Mouse (Mus musculus) ES-E14 (cell line): ENCODE data around the gene Htr1f. TPM values are rescaled to one million over a fixed set of nuclear protein-coding genes. Genes with fewer than 3 reads are reported as not detected.

ENCODE experiments used
- DNase-seq: peaks from one replicate; pipeline ENCODE4 v3.0.0-alpha.2; 2013; ENCODE audit warnings: low read depth, low spot score
- H3K27ac ChIP-seq: 2 replicates; pipeline ENCODE4 v1.5.1; 2012; ENCODE audit warnings: low read depth, mild to moderate bottlenecking, low read length, moderate library complexity, mixed read lengths; ENCODE audit not compliant: poor library complexity, insufficient read depth, severe bottlenecking
- H3K36me3 ChIP-seq: 2 replicates; pipeline ENCODE4 v1.6.1; 2012; ENCODE audit warnings: mild to moderate bottlenecking, low read length, moderate library complexity, mixed read lengths; ENCODE audit not compliant: control insufficient read depth, poor library complexity, insufficient read depth, severe bottlenecking
- H3K4me1 ChIP-seq, 2 experiments: fragments of 150-350 bp in 1 of 2; sonication (generic) in 1 of 2; 2 replicates each; pipeline ENCODE4 v1.6.1; 2012; ENCODE audit warnings: low read length in 2 of 2, mild to moderate bottlenecking in 1 of 2, mixed read lengths in 1 of 2; ENCODE audit not compliant: control insufficient read depth in 2 of 2, insufficient read depth in 2 of 2, poor library complexity in 1 of 2
- H3K4me3 ChIP-seq, 2 experiments: fragments of 150-350 bp in 1 of 2; sonication (generic) in 1 of 2; 2 replicates each; pipeline ENCODE4 v1.5.1; 2012; ENCODE audit warnings: low read length in 2 of 2, low read depth in 1 of 2, mild to moderate bottlenecking in 1 of 2, mixed read lengths in 1 of 2; ENCODE audit not compliant: insufficient read depth in 1 of 2, poor library complexity in 1 of 2, severe bottlenecking in 1 of 2
- H3K9ac ChIP-seq: 2 replicates; pipeline ENCODE4 v1.6.1; 2012; ENCODE audit warnings: low read depth, mild to moderate bottlenecking, low read length, mixed read lengths; ENCODE audit not compliant: poor library complexity, insufficient read depth, severe bottlenecking
- H3K9me3 ChIP-seq: fragments of 150-350 bp; sonication (generic); 2 replicates; pipeline ENCODE4 v1.6.1; 2012; ENCODE audit warnings: low read depth, mild to moderate bottlenecking, low read length; ENCODE audit not compliant: control insufficient read depth, insufficient read depth
- CHD2 ChIP-seq: IDR thresholded peaks from 2 replicates; pipeline ENCODE4 v1.6.1; 2014; ENCODE audit warnings: mild to moderate bottlenecking, low read depth, low read length, inconsistent platforms
- HCFC1 ChIP-seq: IDR thresholded peaks from 2 replicates; pipeline ENCODE4 v1.6.1; 2012; ENCODE audit warnings: low read length, inconsistent platforms, borderline replicate concordance; ENCODE audit not compliant: insufficient read depth
- MAFK ChIP-seq: IDR thresholded peaks from 2 replicates; pipeline ENCODE4 v1.6.1; 2014; ENCODE audit warnings: mild to moderate bottlenecking, low read depth, low read length, inconsistent platforms; ENCODE audit not compliant: insufficient read depth
- ZC3H11A ChIP-seq: IDR thresholded peaks from 2 replicates; pipeline ENCODE4 v1.6.1; 2012; ENCODE audit warnings: low read depth, mild to moderate bottlenecking, inconsistent platforms, low read length, borderline replicate concordance
- ZNF384 ChIP-seq: IDR thresholded peaks from 2 replicates; pipeline ENCODE4 v1.6.1; 2012; ENCODE audit warnings: low read depth, low read length, inconsistent platforms
- in situ Hi-C, 2 experiments: fragments of 600-800 bp; cut with MboI; formaldehyde crosslinking; loops; one replicate each; pipeline ENCODE4 v1.15.1; 2025; ENCODE audit warnings: low sequenced_read_pairs in 2 of 2, inconsistent platforms in 1 of 2; ENCODE audit not compliant: unreplicated experiment in 2 of 2
- total RNA-seq: library from RNA; depleted of rRNA; stranded (reverse); fragments of 300-350 nt; gene quantifications from 2 replicates; pipeline ENCODE4 v1.2.3, GENCODE M21; 2012

The Htr1f gene
- total RNA-seq, 1 experiment, result not detected

GRCm38 (mm10) chr16:65029675-65030074 lies 76.0 kb downstream of the Htr1f start:
- no peak overlapping the region for H3K4me3 ChIP-seq
- H3K4me1 ChIP-seq, result no peaks in the 10 kb centered on the region
- no peak overlapping the region for H3K27ac ChIP-seq
- H3K9ac ChIP-seq, result no peak overlapping the region
- H3K36me3 ChIP-seq, result no peaks in the 10 kb centered on the region
- H3K9me3 ChIP-seq, result no peaks in the 10 kb centered on the region
- TF ChIP-seq ZC3H11A (no peak), ZNF384 (no peak), HCFC1 (no peak), MAFK (no peak), CHD2 (no peak)
- no peak for DNase-seq
- in situ Hi-C loops, result no loop called here

DNA sequence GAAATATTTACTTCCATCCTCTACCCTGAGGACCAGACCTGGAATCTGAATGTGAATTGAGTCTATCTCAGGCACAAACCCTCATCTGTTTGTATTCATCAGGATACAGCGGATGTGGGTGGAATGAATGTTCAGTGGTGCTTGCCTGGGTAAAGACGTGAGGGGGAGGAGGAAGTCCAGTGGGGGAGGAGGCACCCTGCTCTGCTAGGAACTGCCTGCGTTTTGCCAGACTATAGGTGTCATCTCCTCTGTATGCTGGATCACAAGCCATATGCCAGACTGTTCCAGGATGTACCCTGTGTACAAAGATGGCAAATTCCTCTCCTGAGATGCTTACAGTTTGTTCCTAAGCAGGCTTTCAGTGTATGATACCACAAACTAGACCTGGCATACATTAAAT lies 83.3 kb downstream of the Htr1f start:
- Histone ChIP-seq H3K9ac (no peak overlapping the region), H3K36me3 (no peaks in the 10 kb centered on the region), H3K27ac (no peak overlapping the region), H3K4me1 (no peaks in the 10 kb centered on the region), H3K9me3 (no peaks in the 10 kb centered on the region), H3K4me3 (no peak overlapping the region)
- in situ Hi-C loops, result no loop called here
- no peak for DNase-seq
- TF ChIP-seq ZNF384, result no peak
- TF ChIP-seq MAFK, result no peak
- TF ChIP-seq ZC3H11A, result no peak
- no peak for TF ChIP-seq CHD2
- no peak for TF ChIP-seq HCFC1

GRCm38 (mm10) chr16:65018710-65019109 lies 86.9 kb downstream of the Htr1f start:
- TF ChIP-seq ZC3H11A, result no peak
- TF ChIP-seq HCFC1, result no peak
- no peak for TF ChIP-seq ZNF384
- no peak for TF ChIP-seq MAFK
- TF ChIP-seq CHD2, result no peak
- Histone ChIP-seq H3K27ac (no peak overlapping the region), H3K9me3 (no peaks in the 10 kb centered on the region), H3K36me3 (no peaks in the 10 kb centered on the region), H3K9ac (no peak overlapping the region), H3K4me3 (no peak overlapping the region), H3K4me1 (no peaks in the 10 kb centered on the region)
- in situ Hi-C loops, result no loop called here
- DNase-seq, result no peak

- Histone ChIP-seq H3K36me3 (no peaks in the 10 kb centered on the region), H3K9me3 (no peaks in the 10 kb centered on the region), H3K9ac (no peak overlapping the region), H3K4me3 (no peak overlapping the region), H3K27ac (no peak overlapping the region), H3K4me1 (no peaks in the 10 kb centered on the region)
- no peak for TF ChIP-seq HCFC1
- TF ChIP-seq ZNF384, result no peak
- TF ChIP-seq ZC3H11A, result no peak
- no peak for TF ChIP-seq MAFK
- no peak for TF ChIP-seq CHD2
- in situ Hi-C loops, result no loop called here
- no peak for DNase-seq
Measured at GRCm38 (mm10) chr16:65018134-65018533, 87.5 kb downstream of the Htr1f start.

DNA sequence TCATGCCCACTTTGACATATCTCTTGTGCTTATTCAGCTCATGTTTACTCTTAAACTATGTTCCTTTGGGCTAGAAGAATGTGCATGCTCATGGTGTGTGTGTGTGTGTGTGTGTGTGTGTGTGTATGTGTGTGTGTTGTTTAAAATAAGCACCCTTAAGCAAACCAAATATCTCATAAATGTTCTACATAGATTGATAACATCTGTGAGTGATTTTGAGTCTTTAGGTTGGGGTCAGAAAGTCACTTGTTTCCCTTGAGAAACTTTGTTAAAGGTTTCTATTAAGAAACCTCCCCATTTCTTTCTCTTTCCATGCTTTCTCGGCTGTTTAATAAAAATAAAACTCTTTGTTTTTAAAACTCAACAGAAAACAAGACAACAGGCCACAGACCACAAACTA lies 88.1 kb downstream of the Htr1f start:
- no peak for DNase-seq
- no peak overlapping the region for H3K27ac ChIP-seq
- no peak overlapping the region for H3K9ac ChIP-seq
- no peak overlapping the region for H3K4me3 ChIP-seq
- H3K4me1 ChIP-seq, result no peaks in the 10 kb centered on the region
- in situ Hi-C loops, result no loop called here
- no peak for TF ChIP-seq HCFC1
- H3K36me3 ChIP-seq, result no peaks in the 10 kb centered on the region
- no peaks in the 10 kb centered on the region for H3K9me3 ChIP-seq
